Mouse (Mus musculus) T-cell, adult 2 months (primary cell): ENCODE results near the gene Dnttip2.
A peak's percentile ranks its signal among the peaks of the same experiment; 100 is the strongest.

Source experiments
- DNase-seq: peaks from one replicate; pipeline ENCODE4 v3.0.0; 2022; ENCODE audit warnings: low spot score

Dnttip2 gene

DNA sequence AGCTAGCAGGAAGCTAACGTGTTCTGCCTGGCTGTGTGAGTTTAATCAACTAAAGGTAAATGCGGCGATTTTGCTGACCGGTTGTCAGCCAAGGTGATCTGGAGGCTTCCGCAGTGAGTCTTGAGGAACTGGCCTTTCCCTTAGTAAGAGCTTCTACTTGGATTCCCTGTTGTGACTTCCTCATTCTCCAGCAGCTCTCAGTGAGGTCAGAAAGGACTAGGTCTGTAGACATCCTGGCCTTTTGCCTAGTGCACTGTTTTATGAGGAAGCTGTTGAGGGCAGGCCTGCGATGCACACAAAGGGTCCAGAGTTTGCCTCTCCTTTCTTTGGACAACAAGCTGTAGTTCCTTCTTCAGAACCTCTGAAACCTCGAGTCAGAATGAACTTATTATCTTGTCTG is 16.5 kb downstream of the Dnttip2 start:
- no peak for DNase-seq

- DNase-seq: no peak
These were observed 17.6 kb downstream of the Dnttip2 start for GRCm38 (mm10) chr3:122291828-122292227.

DNA sequence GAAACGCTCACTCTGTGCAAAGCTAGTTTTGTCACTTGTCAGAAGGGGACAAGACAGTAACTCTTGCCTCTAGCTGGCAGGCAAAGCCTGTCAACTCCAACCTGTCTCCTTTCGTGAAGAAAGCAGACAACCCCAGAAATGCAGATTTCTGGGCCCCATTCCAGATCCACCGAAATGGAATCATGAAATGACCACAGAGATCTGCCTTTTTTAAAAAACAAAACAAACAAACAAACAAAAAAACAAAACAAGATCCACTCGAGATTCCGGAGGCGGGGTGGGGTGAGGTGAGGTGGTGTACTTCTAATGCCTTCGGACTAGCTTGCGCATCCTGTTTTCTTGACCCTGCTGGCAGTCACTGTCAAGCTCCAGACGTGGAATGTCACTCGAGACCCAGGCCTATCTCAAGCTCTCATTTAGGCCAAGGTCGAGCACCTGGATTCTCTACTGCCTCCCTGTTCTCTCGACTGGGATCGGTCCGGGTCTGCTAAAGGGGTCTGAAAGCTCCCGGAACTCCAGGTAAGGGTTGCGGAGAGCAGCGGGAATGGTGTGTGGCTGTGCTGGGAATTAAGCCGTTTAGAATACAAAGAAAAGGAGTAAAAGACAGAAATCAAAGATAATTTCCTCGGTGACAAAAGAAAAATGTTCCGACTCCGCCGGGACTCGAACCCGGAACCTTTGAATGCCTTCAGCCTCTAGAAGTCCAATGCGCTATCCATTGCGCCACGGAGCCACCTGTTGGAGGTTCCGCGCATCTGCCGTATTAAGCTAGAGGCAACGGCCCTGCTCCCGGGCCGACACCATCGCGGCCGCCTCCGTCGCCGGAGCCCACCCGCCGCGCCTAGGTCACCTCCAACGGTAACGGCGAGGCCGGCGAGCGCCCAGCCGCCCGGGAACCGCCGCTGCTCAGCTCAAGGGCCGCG is 18.4 kb downstream of the Dnttip2 start:
- peak; percentile 92 for DNase-seq

DNA sequence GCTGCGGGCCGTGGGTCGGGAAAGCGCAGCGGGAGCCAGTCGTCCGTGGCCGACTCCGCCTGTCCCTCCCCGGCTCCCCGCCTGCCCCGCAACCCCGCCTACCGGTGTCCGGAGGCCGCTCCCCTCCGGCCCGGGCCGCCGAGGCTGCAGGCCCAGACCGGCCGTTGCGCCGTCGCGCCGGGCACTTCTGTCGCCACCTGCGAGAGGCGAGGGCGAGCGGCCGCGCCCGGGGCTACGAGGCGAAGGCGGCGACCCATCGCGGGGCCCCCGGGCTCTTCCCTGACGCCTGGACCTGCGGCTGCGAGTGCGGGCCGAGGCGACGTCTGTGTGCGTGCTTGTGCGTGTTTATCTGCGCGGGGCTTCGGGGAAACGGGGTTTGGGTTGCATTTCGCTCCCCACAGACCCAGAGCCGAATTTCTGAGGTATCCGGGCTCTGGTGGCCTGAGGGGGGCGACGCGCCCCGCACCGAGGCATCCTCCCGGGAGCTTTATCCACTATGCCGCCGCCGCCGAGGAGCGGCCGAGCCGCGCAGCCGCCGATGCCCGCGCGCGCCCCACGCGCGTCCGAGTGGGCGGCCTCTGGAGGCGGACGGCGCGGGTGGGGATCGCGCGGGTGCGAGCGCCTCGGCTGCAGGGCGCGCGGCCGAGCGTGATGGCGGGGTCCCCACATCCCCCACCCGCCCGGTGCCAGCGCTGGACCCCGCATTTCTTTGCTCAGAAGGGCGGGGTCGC is 19.2 kb downstream of the Dnttip2 start:
- no peak for DNase-seq

GRCm38 (mm10) chr3:122293954-122294850 is 20.0 kb downstream of the Dnttip2 start, which contains the start of gene Bcar3:
Bcar3 (plus strand) TSS chr3:122294136.
- peak; percentile 89 for DNase-seq

- DNase-seq: peak; percentile 31
These were observed 21.3 kb downstream of the Dnttip2 start for GRCm38 (mm10) chr3:122295511-122295910.

DNA sequence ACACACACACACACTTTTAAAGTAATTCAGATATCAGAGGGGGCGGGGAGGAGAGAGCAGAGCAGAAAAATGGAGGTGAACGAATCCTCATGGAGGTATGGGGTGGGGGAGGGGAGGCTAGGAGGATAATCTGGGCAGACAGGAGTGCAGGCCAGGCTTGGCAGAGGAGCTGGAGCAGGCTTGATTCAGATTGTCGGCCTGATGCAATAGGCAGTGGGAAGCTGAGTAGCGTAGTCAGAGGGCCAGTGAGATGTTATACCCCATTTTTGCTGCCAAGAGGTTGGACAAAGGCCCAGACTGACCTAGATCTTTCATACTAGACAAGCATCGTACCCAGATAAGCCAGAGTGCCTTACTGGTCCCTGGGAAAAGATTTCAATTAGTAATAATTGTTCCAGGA is 22.8 kb downstream of the Dnttip2 start:
- DNase-seq: no peak

- no peak for DNase-seq
These were observed 27.1 kb downstream of the Dnttip2 start for GRCm38 (mm10) chr3:122300983-122301919.

DNA sequence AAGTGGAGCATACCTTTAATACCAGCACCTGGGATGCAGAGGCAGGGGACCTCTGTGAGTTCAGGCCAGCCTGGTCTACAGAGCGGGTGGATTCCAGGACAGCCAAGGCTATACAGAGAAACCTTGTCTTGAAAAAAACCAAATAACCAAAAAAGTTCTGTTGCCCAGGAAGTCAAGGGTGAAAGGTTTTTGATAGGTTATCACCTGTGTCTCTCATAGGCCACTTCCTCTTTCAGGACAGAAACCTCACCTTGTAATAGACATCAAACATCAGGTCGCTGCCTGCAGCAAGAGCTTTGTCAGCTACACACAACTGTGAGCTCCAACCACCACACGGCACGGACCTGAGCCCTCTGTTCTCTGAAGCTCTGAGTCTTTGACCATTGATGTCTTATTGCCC is 30.4 kb downstream of the Dnttip2 start:
- DNase-seq: no peak

GRCm38 (mm10) chr3:122307894-122308671 is 33.9 kb downstream of the Dnttip2 start:
- DNase-seq: no peak

DNA sequence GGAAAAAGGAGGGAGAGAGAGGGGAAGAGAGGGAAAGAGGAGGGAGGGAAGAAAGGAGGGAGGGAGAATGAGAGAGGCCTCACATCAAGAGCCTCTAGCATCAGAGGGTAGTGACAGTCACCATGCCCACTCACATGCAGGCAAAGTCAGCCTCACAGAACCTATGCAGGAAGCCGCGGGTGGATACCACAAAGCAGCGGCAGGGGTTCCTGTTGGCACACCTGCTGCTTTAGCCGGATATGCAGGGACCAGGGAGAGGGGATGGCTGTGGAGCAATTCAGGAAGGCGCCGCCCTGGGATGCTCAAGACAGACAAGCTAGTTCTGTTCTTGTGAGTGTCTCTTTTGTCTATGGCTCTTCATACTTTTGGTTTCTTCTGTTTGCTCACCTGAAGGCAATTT is 34.8 kb downstream of the Dnttip2 start:
- DNase-seq: no peak

DNA sequence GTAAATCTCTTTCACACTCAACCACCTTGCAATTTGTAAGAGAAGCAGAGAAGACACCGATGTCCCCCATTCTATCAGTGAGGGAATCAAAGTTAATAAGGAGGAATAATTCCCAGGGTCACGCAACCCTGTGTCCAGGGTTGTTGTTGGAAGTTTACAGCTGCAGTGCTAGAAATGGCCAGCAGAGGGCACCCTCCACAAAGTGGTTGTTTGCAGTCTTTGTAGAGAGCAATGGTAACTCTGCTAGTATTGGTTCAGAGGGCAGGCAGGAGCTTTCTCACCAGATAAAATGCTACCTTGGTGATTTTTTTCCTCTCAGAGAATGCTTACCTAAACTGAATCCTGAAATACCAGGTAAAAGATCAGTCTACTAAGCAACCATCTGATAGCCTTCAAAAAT is 37.9 kb downstream of the Dnttip2 start:
- peak; percentile 49 for DNase-seq

DNA sequence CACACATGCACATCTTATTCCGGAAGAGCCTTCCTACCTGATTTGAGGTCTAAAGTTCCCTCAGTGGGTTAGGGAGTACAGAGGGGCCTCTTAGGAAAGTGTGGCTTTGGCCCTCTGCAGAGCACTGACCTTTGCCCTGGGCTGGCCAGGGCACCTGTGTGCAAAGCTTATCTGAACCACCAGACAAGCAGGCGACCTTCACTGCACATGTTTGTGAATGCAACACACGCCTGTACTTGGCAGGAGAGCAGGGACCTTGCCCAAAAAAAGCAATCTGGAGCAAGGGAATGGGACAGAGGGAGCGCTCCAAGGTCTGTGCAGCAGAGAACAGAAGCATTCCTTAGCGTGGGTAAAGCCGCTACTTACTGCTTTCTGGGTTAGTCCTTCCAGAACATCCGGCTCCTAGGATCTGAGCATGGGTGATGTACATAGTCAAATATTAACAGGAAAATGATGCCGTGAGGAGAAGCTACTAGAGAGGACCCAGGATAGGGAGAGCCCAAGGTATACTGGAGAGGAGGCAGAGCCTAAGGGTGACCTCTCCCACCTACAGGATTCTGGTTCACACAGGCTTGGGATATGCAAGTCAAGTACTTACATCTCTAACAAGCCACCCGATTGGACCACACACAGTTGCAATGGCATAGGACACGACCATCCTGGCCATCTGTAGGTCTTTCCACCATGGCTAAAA is 38.9 kb downstream of the Dnttip2 start:
- DNase-seq: no peak

DNA sequence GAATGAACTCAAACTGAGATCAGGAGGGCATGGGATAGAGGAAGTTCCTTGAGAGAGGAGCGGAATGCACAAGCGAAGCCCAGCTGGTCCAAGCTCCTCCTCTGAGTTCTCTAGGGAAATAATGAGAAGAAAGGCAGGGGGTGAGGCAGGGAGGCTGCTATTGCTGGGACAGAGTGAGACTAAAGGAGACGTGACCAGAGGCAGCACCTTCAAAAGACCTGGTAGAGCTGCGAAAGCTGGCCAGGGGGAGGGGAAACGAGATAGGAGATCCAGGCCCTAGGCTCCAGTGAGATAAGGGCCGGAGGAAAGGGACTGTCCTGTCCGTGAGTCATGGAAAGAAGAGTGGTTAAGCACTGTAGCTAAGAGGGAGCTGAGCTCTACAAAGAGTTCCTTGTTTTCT is 39.7 kb downstream of the Dnttip2 start:
- no peak for DNase-seq

DNA sequence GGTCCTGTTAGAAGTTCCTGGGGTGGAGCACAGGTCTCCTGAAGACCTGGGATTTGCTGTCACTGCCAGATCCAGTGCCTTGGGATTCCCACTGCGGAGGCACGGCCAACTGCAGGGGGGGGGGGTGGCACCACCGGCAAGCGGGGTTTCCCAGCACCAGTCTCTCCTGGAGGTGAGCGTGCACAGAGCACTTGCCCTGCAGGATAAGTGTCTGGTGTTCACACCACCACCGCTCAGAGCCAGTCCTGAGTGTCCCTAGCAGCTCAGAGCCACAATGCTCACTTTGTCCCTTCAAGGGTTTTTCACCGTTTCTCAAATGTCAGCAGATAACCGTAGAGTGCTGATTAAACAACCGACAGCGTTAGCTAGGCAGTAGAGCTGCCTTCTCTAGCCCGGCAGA is 42.4 kb downstream of the Dnttip2 start:
- no peak for DNase-seq

- DNase-seq: no peak
These were observed 43.2 kb downstream of the Dnttip2 start for GRCm38 (mm10) chr3:122317339-122317738.

GRCm38 (mm10) chr3:122322226-122322625 is 48.0 kb downstream of the Dnttip2 start:
- no peak for DNase-seq

DNA sequence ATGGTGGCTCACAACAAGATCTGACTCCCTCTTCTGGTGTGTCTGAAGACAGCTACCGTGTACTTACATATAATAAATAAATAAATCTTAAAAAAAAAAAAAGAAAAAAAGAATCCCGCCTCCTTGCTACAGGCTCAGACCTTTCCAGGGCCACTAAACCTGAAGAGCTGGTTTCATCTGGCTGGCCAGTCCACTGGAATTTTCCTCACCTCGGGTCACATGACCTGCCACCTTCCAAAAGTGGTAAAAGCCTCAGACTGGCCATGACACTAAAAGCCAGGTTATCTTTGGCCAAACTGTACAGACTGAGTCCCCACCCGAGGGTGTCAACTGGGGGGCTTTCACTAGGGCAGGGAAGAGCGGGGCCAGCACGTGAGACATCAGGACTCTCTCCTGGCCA is 49.7 kb downstream of the Dnttip2 start:
- DNase-seq: no peak

DNA sequence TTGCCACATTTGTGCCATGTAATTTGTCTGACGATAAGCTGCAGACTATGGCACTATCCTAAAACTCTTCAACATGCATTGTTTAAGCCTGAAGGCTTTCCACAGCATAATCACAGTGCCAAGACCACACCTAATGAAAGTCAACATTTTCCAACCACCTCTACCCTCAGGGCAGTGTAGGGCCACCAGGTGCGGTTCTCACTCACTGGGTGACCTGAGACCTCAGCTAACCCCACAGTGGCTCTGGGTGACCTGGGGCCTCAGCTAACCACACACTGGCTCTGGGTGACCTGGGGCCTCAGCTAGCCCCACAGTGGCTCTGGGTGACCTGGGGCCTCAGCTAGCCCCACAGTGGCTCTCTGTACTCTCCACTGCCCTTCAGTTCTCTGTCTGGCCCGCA is 50.3 kb downstream of the Dnttip2 start:
- no peak for DNase-seq

DNA sequence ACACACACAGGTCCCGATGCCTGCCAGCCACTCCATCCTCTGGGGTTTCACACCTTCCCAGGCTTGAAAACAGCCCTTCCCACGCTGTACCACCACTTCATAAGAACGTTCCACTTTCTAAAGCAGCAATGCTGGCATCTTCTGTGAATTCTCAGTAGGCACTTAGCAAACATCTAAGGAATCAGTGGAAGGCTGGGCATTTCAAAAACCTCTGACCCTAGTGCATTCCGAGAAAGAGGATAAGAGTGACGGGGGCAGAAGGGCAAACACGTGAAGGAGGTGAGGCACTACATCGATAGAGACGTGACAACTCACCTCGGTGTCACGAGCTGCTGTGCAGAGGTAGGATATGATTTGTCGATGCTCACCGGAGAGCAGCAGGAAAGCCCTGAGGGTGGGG is 56.3 kb downstream of the Dnttip2 start:
- DNase-seq: no peak
